Mouse (Mus musculus): ENCODE results near the gene Sh3pxd2a. TPM values are rescaled to one million over a fixed set of nuclear protein-coding genes. Genes with fewer than 3 reads are reported as not detected.

Gene Sh3pxd2a
- polyA plus RNA-seq, 1 experiment: 119 TPM

- Histone ChIP-seq H3K27ac (replicated peaks; ENCODE audit: low read depth, low read length) (no peak overlapping the region), H3K4me3 (ENCODE audit: insufficient read depth, low read depth, low read length) (no peak overlapping the region), H3K4me1 (ENCODE audit: control insufficient read depth, insufficient read depth, insufficient read length, low read length) (peaks cover 4% of the 10 kb centered on the region; the same call in 1 of the 2 replicates)
Measured at GRCm38 (mm10) chr19:47210432-47210831, 253.8 kb downstream of the Sh3pxd2a start.

Other genes with a start within 250 kb of the Sh3pxd2a start
- gene Stn1, start 73.1 kb upstream of the Sh3pxd2a start, polyA plus RNA-seq (2012; ENCODE audit: insufficient read depth, insufficient read length, missing spikeins): 4.2 and 13.2 TPM in 2 replicates
- 14.2 and 16.3 TPM in 2 replicates for gene Slk, start 115.3 kb upstream of the Sh3pxd2a start, polyA plus RNA-seq (2012; ENCODE audit: insufficient read depth, insufficient read length, missing spikeins)
- not detected in 2 replicates for gene Col17a1, start 227.7 kb upstream of the Sh3pxd2a start, polyA plus RNA-seq (2012; ENCODE audit: insufficient read depth, insufficient read length, missing spikeins)

Data from brown adipose tissue, adult 24 weeks (tissue).